Mouse (Mus musculus) layer of hippocampus, postnatal 14 days (tissue): ENCODE results near the gene Sh3tc1. TPM values are rescaled to one million over a fixed set of nuclear protein-coding genes. Genes with fewer than 3 reads are reported as not detected.

ENCODE experiments used
- DNase-seq, 2 experiments: peaks; one replicate each; pipeline ENCODE4 v3.0.0; 2021 to 2022; ENCODE audit warnings: low spot score in 2 of 2, mixed read lengths in 1 of 2
- total RNA-seq, 2 experiments: library from RNA; stranded (reverse); gene quantifications; 2 replicates each; pipeline ENCODE4 v1.2.3; 2021

Gene Sh3tc1
- total RNA-seq, 2 experiments from 2014 or later, result 3.8 to 4.1 TPM

- DNase-seq, result no peak
Measured at GRCm38 (mm10) chr5:35723900-35724299, 15.9 kb downstream of the Sh3tc1 start.

- no peak for DNase-seq
Measured at GRCm38 (mm10) chr5:35722654-35723053, 17.1 kb downstream of the Sh3tc1 start.

GRCm38 (mm10) chr5:35721933-35722332 lies 17.9 kb downstream of the Sh3tc1 start:
- no peak for DNase-seq

- no peak for DNase-seq
Measured at GRCm38 (mm10) chr5:35719880-35720279, 19.9 kb downstream of the Sh3tc1 start.

GRCm38 (mm10) chr5:35719343-35719742 lies 20.4 kb downstream of the Sh3tc1 start:
- no peak for DNase-seq

- DNase-seq, result no peak
Measured at GRCm38 (mm10) chr5:35718817-35719216, 21.0 kb downstream of the Sh3tc1 start.

GRCm38 (mm10) chr5:35717946-35718345 lies 21.8 kb downstream of the Sh3tc1 start:
- peak; percentile 18 to 26 for DNase-seq

GRCm38 (mm10) chr5:35717455-35717854 lies 22.3 kb downstream of the Sh3tc1 start:
- no peak for DNase-seq

- peak; percentile 69 to 75 for DNase-seq
Measured at GRCm38 (mm10) chr5:35713649-35714354, 26.0 kb downstream of the Sh3tc1 start.

- no peak for DNase-seq
Measured at GRCm38 (mm10) chr5:35712517-35712916, 27.3 kb downstream of the Sh3tc1 start.

- DNase-seq, result no peak
Measured at GRCm38 (mm10) chr5:35710931-35711330, 28.9 kb downstream of the Sh3tc1 start.

GRCm38 (mm10) chr5:35710481-35710880 lies 29.3 kb downstream of the Sh3tc1 start:
- no peak for DNase-seq

- DNase-seq, result no peak
Measured at GRCm38 (mm10) chr5:35705411-35705810, 34.4 kb downstream of the Sh3tc1 start.

- DNase-seq, result no peak
Measured at GRCm38 (mm10) chr5:35703814-35704213, 36.0 kb downstream of the Sh3tc1 start.

GRCm38 (mm10) chr5:35703183-35703582 lies 36.6 kb downstream of the Sh3tc1 start:
- DNase-seq, result no peak

GRCm38 (mm10) chr5:35702582-35703140 lies 37.1 kb downstream of the Sh3tc1 start:
- no peak for DNase-seq

- DNase-seq, result peak; percentile 47 to 71
Measured at GRCm38 (mm10) chr5:35701042-35701441, 38.7 kb downstream of the Sh3tc1 start.

GRCm38 (mm10) chr5:35695815-35696214 lies 44.0 kb downstream of the Sh3tc1 start:
- DNase-seq, result no peak

GRCm38 (mm10) chr5:35693638-35694037 lies 46.1 kb downstream of the Sh3tc1 start:
- DNase-seq, result no peak

GRCm38 (mm10) chr5:35691246-35691645 lies 48.5 kb downstream of the Sh3tc1 start:
- no peak for DNase-seq

GRCm38 (mm10) chr5:35690485-35691165 lies 49.2 kb downstream of the Sh3tc1 start:
- DNase-seq, result no peak

- DNase-seq, result no peak
Measured at GRCm38 (mm10) chr5:35689374-35689773, 50.4 kb downstream of the Sh3tc1 start.
